Mouse (Mus musculus) CH12.LX (cell line): ENCODE data around the gene Mctp1. TPM values are rescaled to one million over a fixed set of nuclear protein-coding genes. Genes with fewer than 3 reads are reported as not detected.

ENCODE experiments used
- DNase-seq: peaks from one replicate; pipeline ENCODE4 v3.0.0-alpha.2; 2013; ENCODE audit errors: extremely low read depth
- H3K27ac ChIP-seq: 2 replicates; pipeline ENCODE4 v1.5.1; 2012; ENCODE audit warnings: low read depth, mild to moderate bottlenecking, control low read depth, moderate library complexity; ENCODE audit not compliant: insufficient read depth
- H3K27me3 ChIP-seq: replicated peaks from 2 replicates; pipeline ENCODE3; 2012; ENCODE audit warnings: inconsistent platforms
- H3K36me3 ChIP-seq, 2 experiments: replicated peaks in 1 of 2; 2 replicates each; pipeline versions ENCODE3 to v1.6.1; 2012; ENCODE audit warnings: inconsistent platforms in 1 of 2, low read length in 1 of 2, mild to moderate bottlenecking in 1 of 2, mixed read lengths in 1 of 2, moderate library complexity in 1 of 2; ENCODE audit not compliant: control insufficient read depth in 1 of 2, insufficient read depth in 1 of 2
- H3K4me1 ChIP-seq, 2 experiments: 2 replicates each; pipeline ENCODE4 v1.6.1; 2012; ENCODE audit warnings: inconsistent platforms in 1 of 2, moderate library complexity in 1 of 2; ENCODE audit not compliant: insufficient read depth in 2 of 2, control insufficient read depth in 1 of 2
- H3K4me2 ChIP-seq: 2 replicates; pipeline ENCODE4 v1.6.1; 2012; ENCODE audit warnings: low read depth, mild to moderate bottlenecking, control low read depth; ENCODE audit not compliant: poor library complexity, insufficient read depth, severe bottlenecking
- H3K4me3 ChIP-seq, 3 experiments: fragments of 150-350 bp in 1 of 3; sonication (generic) in 1 of 3; replicated peaks in 1 of 3; 2 replicates each; pipeline versions ENCODE3 to v1.5.1; 2011 to 2012; ENCODE audit warnings: low read depth in 2 of 3, low read length in 2 of 3, mild to moderate bottlenecking in 2 of 3, moderate library complexity in 2 of 3, control low read depth in 1 of 3, improper control_type of control experiment in 1 of 3, inconsistent platforms in 1 of 3, mixed read lengths in 1 of 3; ENCODE audit not compliant: poor library complexity in 1 of 3
- H3K79me2 ChIP-seq: replicated peaks from 2 replicates; pipeline ENCODE4 v1.6.1; 2012; ENCODE audit warnings: mild to moderate bottlenecking, moderate library complexity; ENCODE audit not compliant: control insufficient read depth, poor library complexity, insufficient read depth, severe bottlenecking; ENCODE audit errors: extremely low read depth
- H3K9ac ChIP-seq: 2 replicates; pipeline ENCODE4 v1.6.1; 2012; ENCODE audit warnings: low read depth, mild to moderate bottlenecking, control low read depth, moderate library complexity; ENCODE audit not compliant: insufficient read depth
- H3K9me3 ChIP-seq: replicated peaks from 2 replicates; pipeline ENCODE3; 2012; ENCODE audit warnings: low read length, inconsistent platforms, mixed read lengths
- BHLHE40 ChIP-seq: IDR thresholded peaks from 2 replicates; pipeline ENCODE4 v1.6.1; 2011; ENCODE audit warnings: mild to moderate bottlenecking, low read depth, low read length, improper control_type of control experiment
- CTCF ChIP-seq, 2 experiments: IDR thresholded peaks in 1 of 2; conservative IDR thresholded peaks in 1 of 2; 2 replicates each; pipeline ENCODE4 v1.5.1; 2011 to 2012; ENCODE audit warnings: low read depth in 2 of 2, low read length in 2 of 2, improper control_type of control experiment in 1 of 2, inconsistent platforms in 1 of 2, mild to moderate bottlenecking in 1 of 2, moderate library complexity in 1 of 2
- GABPA ChIP-seq: IDR thresholded peaks from 2 replicates; pipeline ENCODE4 v1.6.1; 2012; ENCODE audit warnings: low read depth, low read length, improper control_type of control experiment, inconsistent platforms; ENCODE audit not compliant: insufficient replicate concordance
- HCFC1 ChIP-seq: IDR thresholded peaks from 2 replicates; pipeline ENCODE4 v1.6.1; 2012; ENCODE audit warnings: low read depth, mild to moderate bottlenecking, inconsistent platforms, low read length, improper control_type of control experiment
- IRF4 ChIP-seq: IDR thresholded peaks from 2 replicates; pipeline ENCODE4 v1.6.1; 2014; ENCODE audit warnings: low read depth, mild to moderate bottlenecking, inconsistent platforms, low read length, improper control_type of control experiment
- JUND ChIP-seq: conservative IDR thresholded peaks from 2 replicates; pipeline ENCODE4 v1.6.1; 2011; ENCODE audit warnings: low read depth, low read length, improper control_type of control experiment
- MAFK ChIP-seq: IDR thresholded peaks from 2 replicates; pipeline ENCODE4 v1.6.1; 2011; ENCODE audit warnings: low read length, improper control_type of control experiment; ENCODE audit not compliant: insufficient replicate concordance
- MEF2A ChIP-seq: IDR thresholded peaks from 2 replicates; pipeline ENCODE4 v1.6.1; 2014; ENCODE audit warnings: low read depth, mild to moderate bottlenecking, inconsistent platforms, low read length, improper control_type of control experiment, borderline replicate concordance
- MXI1 ChIP-seq: IDR thresholded peaks from 2 replicates; pipeline ENCODE4 v1.6.1; 2011; ENCODE audit warnings: mild to moderate bottlenecking, low read depth, low read length, improper control_type of control experiment
- NELFE ChIP-seq: IDR thresholded peaks from 2 replicates; pipeline ENCODE4 v1.6.1; 2011; ENCODE audit warnings: low read depth, low read length, improper control_type of control experiment
- RCOR1 ChIP-seq: conservative IDR thresholded peaks from 2 replicates; pipeline ENCODE4 v1.6.1; 2012; ENCODE audit warnings: low read depth, mild to moderate bottlenecking, inconsistent platforms, low read length, improper control_type of control experiment
- SMC3 ChIP-seq: IDR thresholded peaks from 2 replicates; pipeline ENCODE4 v1.6.1; 2011; ENCODE audit warnings: low read depth, low read length, improper control_type of control experiment
- USF1 ChIP-seq: IDR thresholded peaks from 2 replicates; pipeline ENCODE4 v1.6.1; 2014; ENCODE audit warnings: low read depth, mild to moderate bottlenecking, inconsistent platforms, low read length, improper control_type of control experiment
- USF2 ChIP-seq: conservative IDR thresholded peaks from 2 replicates; pipeline ENCODE4 v1.6.1; 2011; ENCODE audit warnings: low read depth, low read length, improper control_type of control experiment
- ZC3H11A ChIP-seq: IDR thresholded peaks from 2 replicates; pipeline ENCODE4 v1.6.1; 2012; ENCODE audit warnings: low read depth, mild to moderate bottlenecking, inconsistent platforms, low read length, improper control_type of control experiment
- ZMIZ1 ChIP-seq: IDR thresholded peaks from 2 replicates; pipeline ENCODE4 v1.6.1; 2012; ENCODE audit warnings: low read depth, mild to moderate bottlenecking, inconsistent platforms, low read length, improper control_type of control experiment
- dilution Hi-C: fragments of 300-500 bp; cut with MboI; formaldehyde crosslinking; loops from 2 replicates; pipeline ENCODE4 v1.14.3; 2020; ENCODE audit warnings: low sequenced_read_pairs; ENCODE audit not compliant: extremely low pct_unique_long_range_greater_than_20kb, extremely low pct_ligation_motif_present
- in situ Hi-C: fragments of 300-500 bp; cut with MboI; formaldehyde crosslinking; loops from 3 replicates; pipeline ENCODE4 v1.14.3; 2019; ENCODE audit warnings: low sequenced_read_pairs, low pct_ligation_motif_present, low pct_unique_long_range_greater_than_20kb, mixed read lengths
- polyA plus RNA-seq: library from polyadenylated mRNA; unstranded; fragments of >175 nt; gene quantifications from 2 replicates; pipeline ENCODE4 v1.2.1, GENCODE M21; 2012; ENCODE audit warnings: low read depth; ENCODE audit not compliant: insufficient read length
- total RNA-seq, 2 experiments: library from RNA; depleted of rRNA; stranded (reverse); fragments of 300-350 nt in 1 of 2; fragments of >200 nt in 1 of 2; gene quantifications; 2 replicates each; pipeline ENCODE4 v1.2.3; 2012 to 2014

Mctp1 gene
- total and polyA plus RNA-seq, 3 experiments, result 3.0 to 5.3 (median 3.7) TPM

- dilution Hi-C loops (no loop called here), in situ Hi-C loops (no loop called here)
- no peak for DNase-seq
- no peaks in the 10 kb centered on the region for H3K79me2 ChIP-seq
- H3K4me2 ChIP-seq, result no peak overlapping the region
- H3K4me3 ChIP-seq, result no peak overlapping the region
- peaks cover 0 to 3% of the 10 kb centered on the region in 2 experiments; a peak in 2 of 4 replicates for H3K4me1 ChIP-seq
- no peak overlapping the region for H3K9ac ChIP-seq
- no peaks in the 10 kb centered on the region for H3K9me3 ChIP-seq
- TF ChIP-seq CTCF (conservative IDR thresholded peaks at IDR 0.05 in 1 of 2, IDR thresholded peaks at IDR 0.05 in 1 of 2; ENCODE audit: low read depth in 2 of 2, low read length in 2 of 2), result no peak
- no peak for TF ChIP-seq NELFE
- TF ChIP-seq MEF2A, result no peak
- TF ChIP-seq USF1, result no peak
- TF ChIP-seq HCFC1, result no peak
- no peak for TF ChIP-seq BHLHE40
- TF ChIP-seq IRF4, result no peak
- TF ChIP-seq ZC3H11A, result no peak
- no peak for TF ChIP-seq USF2
- no peak for TF ChIP-seq MAFK
- TF ChIP-seq ZMIZ1, result no peak
- TF ChIP-seq, all 38 proteins: peak for 0
- Histone ChIP-seq H3K27ac (no peak overlapping the region), H3K36me3 (no peaks in the 10 kb centered on the region), H3K27me3 (no peaks in the 10 kb centered on the region)
Observed at GRCm38 (mm10) chr13:76892987-76893386, 508.7 kb downstream of the Mctp1 start.

GRCm38 (mm10) chr13:76895770-76896456 lies 511.6 kb downstream of the Mctp1 start:
- TF ChIP-seq ZC3H11A, result no peak
- no peaks in the 10 kb centered on the region for H3K36me3 ChIP-seq

GRCm38 (mm10) chr13:76896457-76896790 lies 512.1 kb downstream of the Mctp1 start:
- Histone ChIP-seq H3K9me3 (no peaks in the 10 kb centered on the region), H3K4me2 (no peak overlapping the region), H3K4me3 (no peak overlapping the region)
- TF ChIP-seq MAFK, result no peak
- TF ChIP-seq MXI1, result no peak
- no peak for TF ChIP-seq GABPA
- no peak for TF ChIP-seq JUND
- TF ChIP-seq SMC3, result no peak
- TF ChIP-seq RCOR1, result no peak
- TF ChIP-seq, all 38 proteins: peak for 0
- H3K36me3 ChIP-seq, result no peaks in the 10 kb centered on the region
- H3K4me1 ChIP-seq, result peaks cover 0 to 3% of the 10 kb centered on the region in 2 experiments; a peak in 2 of 4 replicates
- H3K27me3 ChIP-seq, result no peaks in the 10 kb centered on the region
- dilution Hi-C loops, result no loop called here
- H3K27ac ChIP-seq, result no peak overlapping the region
- no peak overlapping the region for H3K9ac ChIP-seq
- no peak for DNase-seq
- no peaks in the 10 kb centered on the region for H3K79me2 ChIP-seq
- in situ Hi-C loops, result no loop called here

More at GRCm38 (mm10) chr13:76895770-76896456, 511.6 kb downstream of the Mctp1 start:
- H3K79me2 ChIP-seq, result no peaks in the 10 kb centered on the region
- no peaks in the 10 kb centered on the region for H3K9me3 ChIP-seq
- no peak overlapping the region for H3K4me3 ChIP-seq
- no peak overlapping the region for H3K27ac ChIP-seq
- no peak overlapping the region for H3K4me2 ChIP-seq
- H3K4me1 ChIP-seq, result peaks cover 0 to 3% of the 10 kb centered on the region in 2 experiments; a peak in 2 of 4 replicates
- H3K27me3 ChIP-seq, result no peaks in the 10 kb centered on the region
- no peak overlapping the region for H3K9ac ChIP-seq
- dilution Hi-C loops, result no loop called here
- in situ Hi-C loops, result no loop called here
- no peak for DNase-seq
